Mouse (Mus musculus) spleen, adult 2 months (tissue): ENCODE measurements around the gene Ftsj1. TPM values are rescaled to one million over a fixed set of nuclear protein-coding genes. Genes with fewer than 3 reads are reported as not detected.

Source experiments
- DNase-seq, 2 experiments: peaks; one replicate each; pipeline versions ENCODE4 v3.0.0 to v3.0.0-alpha.2; 2012 to 2021; ENCODE audit warnings: low spot score in 2 of 2, low read depth in 1 of 2
- H3K27ac ChIP-seq: fragments of 200-500 bp; 2 replicates; pipeline ENCODE4 v1.5.1; 2012; ENCODE audit warnings: low read length, inconsistent platforms; ENCODE audit not compliant: insufficient read depth
- H3K27me3 ChIP-seq: fragments of 200-500 bp; 2 replicates; pipeline ENCODE4 v1.6.1; 2012; ENCODE audit warnings: mild to moderate bottlenecking, moderate library complexity, low read length, inconsistent platforms; ENCODE audit not compliant: control insufficient read depth, insufficient read depth
- H3K36me3 ChIP-seq: fragments of 200-500 bp; 2 replicates; pipeline ENCODE4 v1.6.1; 2012; ENCODE audit warnings: mild to moderate bottlenecking, low read length, inconsistent platforms; ENCODE audit not compliant: control insufficient read depth, insufficient read depth
- H3K4me1 ChIP-seq: fragments of 200-500 bp; 2 replicates; pipeline ENCODE4 v1.6.1; 2011; ENCODE audit warnings: inconsistent platforms; ENCODE audit not compliant: control insufficient read depth, insufficient read depth, insufficient read length
- H3K4me3 ChIP-seq: fragments of 200-500 bp; 2 replicates; pipeline ENCODE4 v1.5.1; 2011; ENCODE audit warnings: mild to moderate bottlenecking, inconsistent platforms; ENCODE audit not compliant: insufficient read depth, insufficient read length; ENCODE audit errors: extremely low read depth
- CTCF ChIP-seq: fragments of 200-500 bp; IDR thresholded peaks from 2 replicates; pipeline ENCODE4 v1.5.1; 2011; ENCODE audit warnings: mild to moderate bottlenecking, inconsistent platforms; ENCODE audit not compliant: insufficient read depth, insufficient read length, insufficient replicate concordance; ENCODE audit errors: extremely low read depth
- POLR2A ChIP-seq: fragments of 200-500 bp; IDR thresholded peaks from 2 replicates; pipeline ENCODE4 v1.6.1; 2011; ENCODE audit warnings: low read depth, low read length, inconsistent platforms
- WGBS: fragments of 180-500 bp; shearing (Covaris S2); methylation state at CpG from one replicate; pipeline ENCODE4 v1.1.7; 2018; 5-methylcytosine and 5-hydroxymethylcytosine counted together
- polyA plus RNA-seq: library from polyadenylated mRNA; depleted of rRNA; stranded (reverse); fragments of >200 nt; gene quantifications from 2 replicates; pipeline ENCODE4 v1.2.3, GENCODE M21; 2012

Ftsj1 gene
- polyA plus RNA-seq, 1 experiment: 17.0 TPM

- WGBS: 89% methylated on average over 13 of the region's 13 CpGs
- Histone ChIP-seq H3K36me3 (no peaks in the 10 kb centered on the region), H3K4me1 (no peaks in the 10 kb centered on the region), H3K27ac (no peak overlapping the region), H3K27me3 (no peaks in the 10 kb centered on the region), H3K4me3 (no peak overlapping the region)
- no peak for DNase-seq
- TF ChIP-seq CTCF (no peak), POLR2A (no peak)
Observed at GRCm38 (mm10) chrX:8238804-8239395, 13.3 kb downstream of the Ftsj1 start.

- H3K27ac ChIP-seq: no peak overlapping the region
- no peaks in the 10 kb centered on the region for H3K4me1 ChIP-seq
- no peak for DNase-seq
- 93% methylated on average over 2 of the region's 2 CpGs for WGBS
- TF ChIP-seq POLR2A (no peak), CTCF (no peak)
- H3K27me3 ChIP-seq: no peaks in the 10 kb centered on the region
- H3K4me3 ChIP-seq: no peak overlapping the region
- no peaks in the 10 kb centered on the region for H3K36me3 ChIP-seq
Observed at GRCm38 (mm10) chrX:8236704-8237103, 15.5 kb downstream of the Ftsj1 start.

- 81% methylated on average over 3 of the region's 3 CpGs for WGBS
- Histone ChIP-seq H3K36me3 (no peaks in the 10 kb centered on the region), H3K27me3 (no peaks in the 10 kb centered on the region), H3K27ac (no peak overlapping the region), H3K4me1 (no peaks in the 10 kb centered on the region), H3K4me3 (no peak overlapping the region)
- TF ChIP-seq CTCF (no peak), POLR2A (no peak)
- DNase-seq: no peak
Observed at GRCm38 (mm10) chrX:8233602-8234001, 18.6 kb downstream of the Ftsj1 start.

GRCm38 (mm10) chrX:8230272-8230671 lies 21.9 kb downstream of the Ftsj1 start:
- TF ChIP-seq POLR2A (no peak), CTCF (no peak)
- Histone ChIP-seq H3K27ac (no peak overlapping the region), H3K27me3 (no peaks in the 10 kb centered on the region), H3K36me3 (no peaks in the 10 kb centered on the region), H3K4me1 (no peaks in the 10 kb centered on the region), H3K4me3 (no peak overlapping the region)
- DNase-seq: no peak
- 83% methylated on average over 4 of the region's 4 CpGs for WGBS

- WGBS: 87% methylated on average over 7 of the region's 7 CpGs
Observed at GRCm38 (mm10) chrX:8223473-8223872, 28.7 kb downstream of the Ftsj1 start.

GRCm38 (mm10) chrX:8222678-8223421 lies 29.4 kb downstream of the Ftsj1 start:
- Histone ChIP-seq H3K4me3 (no peak overlapping the region), H3K4me1 (no peaks in the 10 kb centered on the region), H3K36me3 (no peaks in the 10 kb centered on the region), H3K27ac (no peak overlapping the region), H3K27me3 (no peaks in the 10 kb centered on the region)
- 84% methylated on average over 7 of the region's 7 CpGs for WGBS
- no peak for DNase-seq
- no peak for TF ChIP-seq POLR2A
- no peak for TF ChIP-seq CTCF

More at GRCm38 (mm10) chrX:8223473-8223872, 28.7 kb downstream of the Ftsj1 start:
- no peak for DNase-seq
- Histone ChIP-seq H3K4me3 (no peak overlapping the region), H3K27ac (no peak overlapping the region), H3K36me3 (no peaks in the 10 kb centered on the region), H3K27me3 (no peaks in the 10 kb centered on the region), H3K4me1 (no peaks in the 10 kb centered on the region)
- no peak for TF ChIP-seq CTCF
- TF ChIP-seq POLR2A: no peak

GRCm38 (mm10) chrX:8222296-8222677 lies 29.9 kb downstream of the Ftsj1 start:
- TF ChIP-seq CTCF (no peak), POLR2A (no peak)
- Histone ChIP-seq H3K4me3 (no peak overlapping the region), H3K27ac (no peak overlapping the region), H3K36me3 (no peaks in the 10 kb centered on the region), H3K27me3 (no peaks in the 10 kb centered on the region), H3K4me1 (no peaks in the 10 kb centered on the region)
- no peak for DNase-seq
- 72% methylated on average over 3 of the region's 3 CpGs for WGBS
